Mouse (Mus musculus) liver, adult 2 months (tissue): ENCODE results near the gene Fer. TPM values are rescaled to one million over a fixed set of nuclear protein-coding genes. Genes with fewer than 3 reads are reported as not detected.

Experiments used
- DNase-seq: peaks from one replicate; pipeline ENCODE4 v3.0.0-alpha.2; 2011; ENCODE audit warnings: low read depth, low spot score; ENCODE audit errors: extremely low read depth
- H3K27ac ChIP-seq: fragments of 200-500 bp; replicated peaks from 2 replicates; pipeline ENCODE4 v1.5.1; 2012; ENCODE audit warnings: low read depth, mild to moderate bottlenecking, control low read depth, inconsistent platforms, low read length; ENCODE audit not compliant: insufficient read depth
- H3K27me3 ChIP-seq: fragments of 200-500 bp; 2 replicates; pipeline ENCODE4 v1.6.1; 2012; ENCODE audit warnings: mild to moderate bottlenecking, moderate library complexity, low read length, inconsistent platforms; ENCODE audit not compliant: control insufficient read depth, insufficient read depth
- H3K36me3 ChIP-seq: fragments of 200-500 bp; 2 replicates; pipeline ENCODE4 v1.6.1; 2012; ENCODE audit warnings: low read length, inconsistent platforms; ENCODE audit not compliant: control insufficient read depth, insufficient read depth
- H3K4me1 ChIP-seq: fragments of 200-500 bp; 2 replicates; pipeline ENCODE4 v1.6.1; 2011; ENCODE audit warnings: low read length; ENCODE audit not compliant: control insufficient read depth, insufficient read depth
- H3K4me3 ChIP-seq: fragments of 200-500 bp; 2 replicates; pipeline ENCODE4 v1.5.1; 2011; ENCODE audit warnings: low read depth, mild to moderate bottlenecking, control low read depth, low read length, moderate library complexity; ENCODE audit not compliant: insufficient read depth
- H3K79me2 ChIP-seq: fragments of 200-500 bp; 2 replicates; pipeline ENCODE4 v1.6.1; 2012; ENCODE audit warnings: inconsistent platforms, mild to moderate bottlenecking, low read length, moderate library complexity; ENCODE audit not compliant: control insufficient read depth, insufficient read depth
- H3K9ac ChIP-seq: fragments of 200-500 bp; 2 replicates; pipeline ENCODE4 v1.6.1; 2012; ENCODE audit warnings: low read depth, mild to moderate bottlenecking, control low read depth, inconsistent platforms, low read length
- CTCF ChIP-seq: fragments of 200-500 bp; IDR thresholded peaks from 2 replicates; pipeline ENCODE4 v1.5.1; 2011; ENCODE audit warnings: low read depth, low read length, control low read depth
- POLR2A ChIP-seq: fragments of 200-500 bp; IDR thresholded peaks from 2 replicates; pipeline ENCODE4 v1.6.1; 2011; ENCODE audit warnings: low read length, control low read depth; ENCODE audit not compliant: insufficient read depth; ENCODE audit errors: extremely low read depth
- WGBS: fragments of 180-500 bp; shearing (Covaris S2); methylation state at CpG from one replicate; pipeline ENCODE4 v1.1.7; 2018; 5-methylcytosine and 5-hydroxymethylcytosine counted together
- polyA plus RNA-seq: library from polyadenylated mRNA; depleted of rRNA; stranded (reverse); fragments of >200 nt; gene quantifications from 2 replicates; pipeline ENCODE4 v1.2.3, GENCODE M21; 2012
- total RNA-seq: library from RNA; depleted of rRNA; stranded (reverse); fragments of >200 nt; gene quantifications from 2 replicates; pipeline ENCODE4 v1.2.3, GENCODE M21; 2014

Gene Fer
- total and polyA plus RNA-seq, 2 experiments: 1.3 to 12.0 TPM

DNA sequence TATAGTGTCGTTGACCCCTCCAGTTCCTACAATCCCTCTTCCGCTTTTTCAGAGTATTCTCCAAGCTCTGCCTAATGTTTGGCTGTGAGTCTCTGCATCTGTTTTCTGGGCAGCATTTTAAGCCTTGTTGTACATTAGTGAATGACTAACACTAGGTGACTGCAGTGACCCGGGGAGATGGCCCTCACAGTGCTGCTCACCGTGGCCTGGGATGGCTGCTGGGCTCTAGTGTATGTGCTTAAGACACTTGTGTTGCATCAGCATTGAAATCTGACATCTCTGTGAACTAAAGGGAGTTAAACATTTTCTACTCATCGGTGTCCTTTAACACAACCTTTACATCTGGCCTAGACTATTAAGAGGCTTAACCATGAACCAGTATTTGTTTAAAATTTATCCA lies 264.0 kb downstream of the Fer start:
- Histone ChIP-seq H3K27me3 (no peaks in the 10 kb centered on the region), H3K36me3 (no peaks in the 10 kb centered on the region), H3K27ac (no peak overlapping the region), H3K4me3 (no peak overlapping the region), H3K9ac (no peak overlapping the region), H3K79me2 (no peaks in the 10 kb centered on the region), H3K4me1 (peaks cover 4% of the 10 kb centered on the region; the same call in 1 of the 2 replicates)
- no peak for DNase-seq
- WGBS: 60% methylated on average over 5 of the region's 5 CpGs
- no peak for TF ChIP-seq POLR2A
- TF ChIP-seq CTCF: no peak

DNA sequence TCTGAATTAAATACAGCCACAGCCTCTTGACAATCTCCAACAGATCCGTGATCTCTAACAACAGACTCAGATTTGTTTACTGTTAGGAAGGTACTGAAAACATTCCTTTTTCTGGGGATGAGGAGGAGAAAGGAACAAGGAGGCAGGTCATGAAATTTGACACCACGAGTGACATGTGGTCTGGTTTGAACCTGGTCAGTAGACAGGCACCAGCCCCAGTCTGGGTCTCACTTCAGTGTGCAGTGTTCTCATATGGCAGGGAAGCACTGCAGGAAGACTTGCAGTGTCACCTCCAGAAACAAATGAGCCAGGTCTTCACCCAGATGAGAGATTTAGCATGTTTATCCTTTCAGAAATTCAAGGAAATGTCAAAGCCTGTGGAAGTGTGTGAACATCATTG lies 266.9 kb downstream of the Fer start:
- H3K4me1 ChIP-seq: peaks cover 4% of the 10 kb centered on the region; the same call in 1 of the 2 replicates
- no peaks in the 10 kb centered on the region for H3K79me2 ChIP-seq
- no peak overlapping the region for H3K9ac ChIP-seq
- H3K27me3 ChIP-seq: no peaks in the 10 kb centered on the region
- no peak for TF ChIP-seq CTCF
- TF ChIP-seq POLR2A: no peak
- H3K36me3 ChIP-seq: no peaks in the 10 kb centered on the region
- H3K27ac ChIP-seq: no peak overlapping the region
- H3K4me3 ChIP-seq: no peak overlapping the region
- 71% methylated on average over 2 of the region's 2 CpGs for WGBS
- DNase-seq: no peak

DNA sequence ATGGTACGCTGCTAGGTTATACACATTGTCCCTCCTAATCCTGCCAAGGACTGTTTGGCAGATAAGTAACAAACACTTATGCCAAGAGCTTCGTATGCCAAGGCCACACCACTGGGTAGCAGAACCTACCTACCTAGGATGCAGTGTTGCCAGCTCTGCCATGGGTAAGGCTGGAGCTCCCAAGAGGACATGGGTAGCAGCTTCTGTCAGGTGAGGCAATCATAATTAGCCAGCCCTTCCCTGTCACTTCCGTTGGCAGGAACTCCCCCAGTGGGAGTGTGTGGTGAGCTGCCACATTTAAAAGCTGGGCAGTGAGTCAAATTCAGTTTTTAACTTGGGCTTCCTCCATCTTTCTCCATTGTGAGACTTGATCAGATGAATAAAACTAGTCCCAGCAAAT lies 267.5 kb downstream of the Fer start:
- Histone ChIP-seq H3K36me3 (no peaks in the 10 kb centered on the region), H3K79me2 (no peaks in the 10 kb centered on the region), H3K4me1 (peaks cover 4% of the 10 kb centered on the region; the same call in 1 of the 2 replicates), H3K4me3 (no peak overlapping the region), H3K9ac (no peak overlapping the region), H3K27ac (no peak overlapping the region), H3K27me3 (no peaks in the 10 kb centered on the region)
- WGBS: 33% methylated on average over 3 of the region's 3 CpGs
- DNase-seq: peak; percentile 66
- TF ChIP-seq CTCF (no peak), POLR2A (no peak)

DNA sequence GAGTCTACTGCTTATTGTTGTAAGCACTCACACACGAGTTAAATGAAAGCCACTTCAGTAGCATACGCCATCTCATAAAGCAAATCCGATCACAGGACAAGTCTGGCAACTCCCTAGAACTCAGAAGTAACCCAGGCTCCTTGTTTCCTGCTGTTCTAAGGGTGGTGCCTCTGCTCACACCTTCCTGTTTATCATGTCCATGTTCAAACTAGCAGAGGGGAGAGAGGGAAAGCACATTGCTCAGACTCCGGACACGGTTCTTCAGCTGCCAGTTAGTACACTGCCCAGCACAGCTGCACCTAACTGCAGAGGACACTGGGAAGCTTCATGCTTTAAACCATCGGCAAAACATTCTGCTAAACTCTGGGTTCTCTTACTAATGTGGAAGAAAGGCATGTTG lies 269.3 kb downstream of the Fer start:
- Histone ChIP-seq H3K36me3 (no peaks in the 10 kb centered on the region), H3K27me3 (no peaks in the 10 kb centered on the region), H3K27ac (no peak overlapping the region), H3K79me2 (no peaks in the 10 kb centered on the region), H3K9ac (no peak overlapping the region), H3K4me3 (no peak overlapping the region), H3K4me1 (peaks cover 6% of the 10 kb centered on the region)
- WGBS: 78% methylated on average over 6 of the region's 6 CpGs
- no peak for DNase-seq
- TF ChIP-seq POLR2A (no peak), CTCF (no peak)

DNA sequence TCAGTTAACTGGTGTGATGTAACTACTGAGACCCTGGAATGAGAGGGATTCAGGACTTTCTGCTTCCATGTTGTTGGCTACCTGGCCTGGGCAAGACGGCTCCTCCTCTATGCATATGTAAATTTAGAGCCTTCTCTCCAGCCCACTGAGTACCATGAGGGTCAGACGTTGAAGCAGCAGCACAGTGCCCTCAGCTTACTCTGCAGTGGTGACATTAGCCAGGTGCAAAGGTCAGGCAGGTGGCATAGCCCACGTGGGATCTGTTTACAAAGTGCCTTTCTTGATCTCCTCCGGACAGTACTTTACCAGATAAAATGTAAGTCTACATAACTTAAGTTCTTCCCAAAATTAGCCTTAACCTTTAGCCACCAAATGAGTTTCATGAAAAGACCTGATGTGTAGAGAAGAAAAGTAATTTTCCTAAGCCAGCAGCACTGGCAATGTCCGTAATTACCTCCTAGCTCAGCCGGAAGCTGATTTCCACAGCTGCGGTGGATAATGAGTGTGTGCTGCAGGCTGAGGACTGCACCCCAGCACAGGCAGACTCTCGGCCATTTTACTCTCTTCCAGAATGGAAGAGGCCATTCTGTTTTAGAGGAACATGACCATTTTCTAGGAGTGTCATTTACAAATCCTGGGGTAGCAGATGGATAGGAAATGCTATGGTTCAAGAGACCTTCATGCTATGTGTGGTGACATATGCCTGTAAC lies 273.2 kb downstream of the Fer start:
- Histone ChIP-seq H3K36me3 (peaks cover 6% of the 10 kb centered on the region; the same call in 1 of the 2 replicates), H3K4me3 (no peak overlapping the region), H3K9ac (no peak overlapping the region), H3K79me2 (no peaks in the 10 kb centered on the region), H3K27ac (no peak overlapping the region), H3K27me3 (no peaks in the 10 kb centered on the region), H3K4me1 (peaks cover 3% of the 10 kb centered on the region)
- TF ChIP-seq POLR2A (no peak), CTCF (no peak)
- peak; percentile 72 for DNase-seq
- 62% methylated on average over 8 of the region's 8 CpGs for WGBS

DNA sequence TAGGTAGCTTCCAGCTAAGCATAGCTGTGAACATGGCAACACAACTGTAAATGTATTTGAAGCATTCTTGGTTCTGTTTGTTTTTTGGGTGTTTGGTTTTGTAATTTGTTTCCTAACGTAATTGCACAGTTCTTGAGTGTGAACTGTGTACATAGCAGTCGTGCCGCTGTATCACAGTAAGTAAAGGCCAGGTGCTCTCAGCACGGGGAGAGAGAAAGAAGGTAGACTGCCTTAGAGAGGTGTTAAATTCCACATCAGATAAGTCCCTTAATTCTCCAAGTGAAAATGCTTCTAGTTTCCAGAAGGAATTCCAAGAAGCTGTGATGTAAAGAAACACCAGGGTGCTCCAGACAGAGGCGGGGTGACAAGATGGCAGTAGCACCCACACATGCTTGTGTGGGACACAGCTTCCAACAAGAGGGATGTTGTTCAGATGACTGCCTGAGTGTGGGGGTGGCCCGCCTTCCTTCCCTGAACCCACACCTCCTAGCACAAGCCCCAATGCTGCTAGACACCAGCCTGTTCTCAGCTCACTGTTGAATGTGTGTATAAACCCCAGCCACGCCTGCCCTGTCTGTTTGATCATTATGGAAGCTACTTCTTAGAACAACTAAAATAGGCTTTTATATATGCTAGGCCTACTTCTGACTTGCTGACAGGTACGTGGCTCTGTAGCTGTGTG lies 275.3 kb downstream of the Fer start:
- Histone ChIP-seq H3K79me2 (no peaks in the 10 kb centered on the region), H3K9ac (no peak overlapping the region), H3K4me1 (peaks cover 3% of the 10 kb centered on the region), H3K4me3 (no peak overlapping the region), H3K36me3 (peaks cover 6% of the 10 kb centered on the region; the same call in 1 of the 2 replicates), H3K27me3 (no peaks in the 10 kb centered on the region), H3K27ac (no peak overlapping the region)
- 95% methylated on average over 8 of the region's 8 CpGs for WGBS
- no peak for TF ChIP-seq CTCF
- TF ChIP-seq POLR2A: no peak
- no peak for DNase-seq
